Mouse (Mus musculus) urinary bladder, postnatal 36 days (tissue): Measurements from ENCODE around the gene Hist1h3b.
"Not testable (repeated sequence)": the region's sequence is repeated elsewhere in the genome, so short reads cannot be mapped to it uniquely, and the experiment has no call there.

ENCODE experiments used
- DNase-seq, 2 experiments: peaks; one replicate each; pipeline ENCODE4 v3.0.0; 2022; ENCODE audit warnings: low spot score in 2 of 2, mixed read lengths in 1 of 2

Hist1h3b gene

GRCm38 (mm10) chr13:23753314-23754078, 1.4 kb downstream of the Hist1h3b start:
- DNase-seq = no peak

GRCm38 (mm10) chr13:23755000-23755399, 2.9 kb downstream of the Hist1h3b start:
- no peak for DNase-seq

- peak; percentile 90 to 91 for DNase-seq
Measured at GRCm38 (mm10) chr13:23756790-23757189, 4.7 kb downstream of the Hist1h3b start, which contains the start of gene Hist1h4b. Hist1h4b (plus strand) TSS chr13:23757013.

GRCm38 (mm10) chr13:23757211-23757773, 5.2 kb downstream of the Hist1h3b start:
- DNase-seq = no peak

GRCm38 (mm10) chr13:23757921-23758320, 5.9 kb downstream of the Hist1h3b start:
- no peak for DNase-seq

GRCm38 (mm10) chr13:23759251-23759771, 7.2 kb downstream of the Hist1h3b start:
- DNase-seq = no peak

- DNase-seq = no peak
Measured at GRCm38 (mm10) chr13:23759916-23760239, 7.8 kb downstream of the Hist1h3b start.

GRCm38 (mm10) chr13:23760240-23760971, 8.3 kb downstream of the Hist1h3b start:
- DNase-seq = no peak

GRCm38 (mm10) chr13:23760972-23761864, 9.2 kb downstream of the Hist1h3b start, which contains the start of gene Hist1h4a:
Hist1h4a (minus strand) TSS chr13:23761230.
- DNase-seq = peak; percentile 96 to 98

GRCm38 (mm10) chr13:23761871-23762821, 10.1 kb downstream of the Hist1h3b start, which contains the start of gene Hist1h3a:
Hist1h3a (minus strand) TSS chr13:23762386.
- DNase-seq = not testable (repeated sequence)

- no peak for DNase-seq
Measured at GRCm38 (mm10) chr13:23763242-23763585, 11.1 kb downstream of the Hist1h3b start.

- peak; percentile 65 to 81 for DNase-seq
Measured at GRCm38 (mm10) chr13:23763586-23764323, 11.7 kb downstream of the Hist1h3b start, which contains the start of gene Hist1h1a. Hist1h1a (plus strand) TSS chr13:23763666.

- no peak for DNase-seq
Measured at GRCm38 (mm10) chr13:23764324-23765171, 12.5 kb downstream of the Hist1h3b start.

GRCm38 (mm10) chr13:23765172-23765513, 13.1 kb downstream of the Hist1h3b start:
- no peak for DNase-seq

- DNase-seq = no peak
Measured at GRCm38 (mm10) chr13:23766772-23767171, 14.7 kb downstream of the Hist1h3b start.

GRCm38 (mm10) chr13:23768834-23769397, 16.8 kb downstream of the Hist1h3b start:
- DNase-seq = no peak

- not testable (repeated sequence) for DNase-seq
Measured at GRCm38 (mm10) chr13:23769613-23770012, 17.5 kb downstream of the Hist1h3b start, which contains the start of gene Trim38. Trim38 (plus strand) TSS chr13:23769913.
